Mouse (Mus musculus) embryonic facial prominence, embryonic 15.5 days (tissue): ENCODE results near the gene Ncoa5. TPM values are rescaled to one million over a fixed set of nuclear protein-coding genes. Genes with fewer than 3 reads are reported as not detected.

ENCODE experiments used
- ATAC-seq: fragments of 200-750 bp; cut with Nextera tagmentation; 2 replicates; pipeline ENCODE4 v1.8.0; 2017; ENCODE audit warnings: low read depth, moderate TSS enrichment; ENCODE audit not compliant: insufficient number of reproducible peaks, low FRiP score, low TSS enrichment
- H3K27ac ChIP-seq: fragments of 300-500 bp; sonication (generic); replicated peaks from 2 replicates; pipeline ENCODE4 v1.5.1; 2015; ENCODE audit warnings: mild to moderate bottlenecking, inconsistent platforms
- H3K27me3 ChIP-seq: fragments of 300-500 bp; sonication (generic); 2 replicates; pipeline ENCODE4 v1.6.1; 2015; ENCODE audit warnings: inconsistent platforms
- H3K36me3 ChIP-seq: fragments of 300-500 bp; sonication (generic); 2 replicates; pipeline ENCODE4 v1.6.1; 2015; ENCODE audit warnings: mild to moderate bottlenecking, inconsistent platforms
- H3K4me1 ChIP-seq: fragments of 300-500 bp; sonication (generic); 2 replicates; pipeline ENCODE4 v1.6.1; 2015; ENCODE audit warnings: inconsistent platforms
- H3K4me2 ChIP-seq: fragments of 300-500 bp; sonication (generic); replicated peaks from 2 replicates; pipeline ENCODE4 v1.6.1; 2015; ENCODE audit warnings: mild to moderate bottlenecking, inconsistent platforms
- H3K4me3 ChIP-seq: fragments of 300-500 bp; sonication (generic); replicated peaks from 2 replicates; pipeline ENCODE4 v1.5.1; 2015; ENCODE audit warnings: mild to moderate bottlenecking, inconsistent platforms
- H3K9ac ChIP-seq: fragments of 300-500 bp; sonication (generic); 2 replicates; pipeline ENCODE4 v1.6.1; 2015; ENCODE audit warnings: inconsistent platforms
- H3K9me3 ChIP-seq: fragments of 300-500 bp; sonication (generic); replicated peaks from 2 replicates; pipeline ENCODE4 v1.6.1; 2016; ENCODE audit warnings: inconsistent platforms
- WGBS: fragments of 180-500 bp; shearing (Covaris S2); methylation state at CpG from one replicate; pipeline ENCODE4 v1.1.7; 2015; 5-methylcytosine and 5-hydroxymethylcytosine counted together
- polyA plus RNA-seq: library from polyadenylated mRNA; unstranded; fragments of >200 nt; fragmentation: Nextera tagmentation; extraction: Ambion mirVana; gene quantifications from 2 replicates; pipeline ENCODE4 v1.2.1, GENCODE M21; 2015

Gene Ncoa5
- 66.8 and 67.0 TPM in 2 replicates for polyA plus RNA-seq

GRCm38 (mm10) chr2:165034131-165035057 lies at the start of gene Ncoa5:
Ncoa5 (minus strand) TSS chr2:165034867.
- peaks cover 26% of the 10 kb centered on the region for H3K4me1 ChIP-seq
- peak; percentile 96 for ATAC-seq
- no peaks in the 10 kb centered on the region for H3K9me3 ChIP-seq
- H3K4me3 ChIP-seq: peak within 1 kb of the TSS; percentile 74
- H3K4me2 ChIP-seq: peak within 1 kb of the TSS; percentile 66
- no peaks in the 10 kb centered on the region for H3K27me3 ChIP-seq
- peak within 1 kb of the TSS; percentile 78 for H3K27ac ChIP-seq
- under 1% methylated on average over 98 of the region's 111 CpGs for WGBS
- H3K9ac ChIP-seq: peak within 1 kb of the TSS; percentile 81
- H3K36me3 ChIP-seq: no peaks in the 10 kb centered on the region

- Histone ChIP-seq H3K36me3 (no peaks in the 10 kb centered on the region), H3K27me3 (peaks cover 52% of the 10 kb centered on the region), H3K4me2 (no peak overlapping the region), H3K4me3 (no peak overlapping the region), H3K27ac (no peak overlapping the region), H3K4me1 (no peaks in the 10 kb centered on the region), H3K9me3 (no peaks in the 10 kb centered on the region), H3K9ac (no peak overlapping the region)
- WGBS: 15% methylated on average over 7 of the region's 7 CpGs
- no peak for ATAC-seq
Observed at GRCm38 (mm10) chr2:165081257-165081656, 46.6 kb upstream of the Ncoa5 start.

- no peak; the same call in 1 of the 2 replicates for ATAC-seq
- Histone ChIP-seq H3K27ac (no peak overlapping the region), H3K27me3 (peaks cover 58% of the 10 kb centered on the region), H3K36me3 (no peaks in the 10 kb centered on the region), H3K4me3 (no peak overlapping the region), H3K4me1 (no peaks in the 10 kb centered on the region; the same call in 1 of the 2 replicates), H3K9me3 (no peaks in the 10 kb centered on the region), H3K4me2 (no peak overlapping the region), H3K9ac (no peak overlapping the region)
- 18% methylated on average over 9 of the region's 9 CpGs for WGBS
Observed at GRCm38 (mm10) chr2:165080657-165081056, 46.0 kb upstream of the Ncoa5 start.

DNA sequence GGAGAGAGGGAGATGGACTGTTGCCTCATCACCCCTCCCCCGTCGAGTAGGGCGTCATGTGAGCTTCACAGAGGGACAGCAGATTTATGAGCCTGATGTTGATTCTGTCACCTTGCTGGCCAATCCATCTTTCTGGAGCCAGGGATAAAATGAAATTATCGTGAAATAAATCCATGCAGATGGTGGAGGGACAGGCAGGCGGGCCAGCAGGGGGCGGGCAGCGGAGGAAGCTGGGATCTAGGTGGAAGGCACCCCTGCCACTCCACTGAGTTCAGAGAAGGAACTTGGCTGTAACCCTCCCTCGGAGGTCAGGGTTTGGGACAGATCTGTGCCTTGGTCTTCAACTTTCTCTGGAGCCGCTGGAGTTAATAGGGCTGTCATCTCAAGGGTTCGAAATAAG lies 43.9 kb upstream of the Ncoa5 start:
- Histone ChIP-seq H3K27ac (no peak overlapping the region), H3K4me2 (no peak overlapping the region), H3K4me1 (no peaks in the 10 kb centered on the region; the same call in 1 of the 2 replicates), H3K27me3 (peaks cover 77% of the 10 kb centered on the region), H3K36me3 (no peaks in the 10 kb centered on the region), H3K9ac (no peak overlapping the region), H3K4me3 (no peak overlapping the region), H3K9me3 (no peaks in the 10 kb centered on the region)
- ATAC-seq: no peak
- WGBS: 26% methylated on average over 10 of the region's 10 CpGs

DNA sequence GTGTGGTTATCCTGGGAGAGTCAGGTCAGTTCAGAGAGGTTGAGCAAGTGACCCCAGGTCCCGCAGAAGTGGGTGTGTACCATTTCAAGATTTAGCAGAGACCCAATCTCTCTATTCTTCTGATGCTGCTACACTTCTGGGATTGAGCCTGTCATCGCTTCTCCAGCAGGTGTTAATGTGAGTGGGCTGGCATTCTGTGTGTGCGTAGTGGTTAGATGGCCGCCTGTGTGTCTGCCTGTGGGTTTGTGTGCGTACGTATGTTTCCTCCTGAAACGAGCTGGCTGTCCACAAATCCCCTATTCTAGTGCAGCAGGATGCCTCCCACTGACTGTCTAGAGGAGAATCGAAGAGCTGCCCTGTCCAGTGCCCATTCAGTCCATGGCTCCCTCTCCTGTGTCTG lies 43.4 kb upstream of the Ncoa5 start:
- Histone ChIP-seq H3K4me2 (no peak overlapping the region), H3K27me3 (peaks cover 83% of the 10 kb centered on the region), H3K9me3 (no peaks in the 10 kb centered on the region), H3K9ac (no peak overlapping the region), H3K36me3 (no peaks in the 10 kb centered on the region), H3K27ac (no peak overlapping the region), H3K4me1 (peaks cover 4% of the 10 kb centered on the region; the same call in 1 of the 2 replicates), H3K4me3 (no peak overlapping the region)
- no peak for ATAC-seq
- WGBS: 68% methylated on average over 8 of the region's 8 CpGs

- no peaks in the 10 kb centered on the region for H3K36me3 ChIP-seq
- peaks cover 91% of the 10 kb centered on the region for H3K27me3 ChIP-seq
- no peak for ATAC-seq
- H3K4me3 ChIP-seq: no peak overlapping the region
- 10% methylated on average over 9 of the region's 9 CpGs for WGBS
- H3K4me2 ChIP-seq: no peak overlapping the region
- H3K9ac ChIP-seq: no peak overlapping the region
- H3K9me3 ChIP-seq: no peaks in the 10 kb centered on the region
- peaks cover 4% of the 10 kb centered on the region; the same call in 1 of the 2 replicates for H3K4me1 ChIP-seq
- no peak overlapping the region for H3K27ac ChIP-seq
Observed at GRCm38 (mm10) chr2:165077055-165077454, 42.4 kb upstream of the Ncoa5 start.

DNA sequence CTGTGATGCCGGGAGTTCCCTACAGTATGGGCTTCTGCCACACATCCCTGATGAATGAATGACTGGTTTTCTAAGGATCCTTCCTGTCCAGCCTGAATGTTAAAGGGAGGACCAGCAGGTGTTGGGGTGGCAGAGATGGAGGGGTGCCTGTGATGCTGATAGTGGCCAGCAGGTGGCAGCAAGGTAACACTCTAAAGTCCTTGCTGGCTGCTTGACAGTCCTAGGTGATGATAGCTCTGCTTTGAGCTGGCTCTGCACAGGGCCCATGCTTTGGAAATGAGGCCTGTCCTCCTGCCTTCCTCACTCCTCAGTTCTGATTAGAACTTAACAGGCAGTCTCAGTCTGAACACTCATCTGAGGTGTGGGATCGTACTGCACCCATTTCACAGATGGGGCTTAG lies 40.3 kb upstream of the Ncoa5 start:
- Histone ChIP-seq H3K27me3 (peaks cover 88% of the 10 kb centered on the region), H3K27ac (no peak overlapping the region), H3K36me3 (no peaks in the 10 kb centered on the region), H3K9me3 (no peaks in the 10 kb centered on the region), H3K9ac (no peak overlapping the region), H3K4me1 (peaks cover 8% of the 10 kb centered on the region), H3K4me3 (no peak overlapping the region), H3K4me2 (no peak overlapping the region)
- WGBS: 37% methylated on average over 2 of the region's 2 CpGs
- ATAC-seq: no peak

- no peak overlapping the region for H3K9ac ChIP-seq
- H3K9me3 ChIP-seq: no peaks in the 10 kb centered on the region
- 40% methylated on average over 11 of the region's 11 CpGs for WGBS
- H3K4me3 ChIP-seq: no peak overlapping the region
- H3K27me3 ChIP-seq: peaks cover 86% of the 10 kb centered on the region
- ATAC-seq: no peak
- H3K4me2 ChIP-seq: no peak overlapping the region
- no peak overlapping the region for H3K27ac ChIP-seq
- H3K4me1 ChIP-seq: peaks cover 9% of the 10 kb centered on the region
- H3K36me3 ChIP-seq: no peaks in the 10 kb centered on the region
Observed at GRCm38 (mm10) chr2:165074081-165074884, 39.6 kb upstream of the Ncoa5 start.

DNA sequence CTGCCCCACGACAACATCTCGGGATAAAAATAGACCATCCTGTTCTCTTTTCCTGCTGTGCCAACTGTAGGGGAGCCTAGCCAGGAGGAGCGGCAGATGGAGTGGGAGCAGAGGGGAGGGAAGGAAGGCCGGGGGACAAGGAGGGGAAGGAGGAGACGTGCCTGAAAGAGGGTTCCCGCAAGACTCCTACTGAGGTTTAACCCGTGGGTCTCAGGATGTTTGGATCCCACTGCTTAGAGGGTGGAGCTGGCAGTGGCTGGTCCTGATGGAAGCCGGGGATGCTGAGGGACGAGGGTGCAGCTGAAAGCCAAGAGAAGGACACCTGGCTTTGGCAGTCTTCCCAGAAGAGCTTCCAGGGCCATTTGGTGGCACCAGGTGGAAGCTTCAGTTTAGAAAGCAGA lies 38.7 kb upstream of the Ncoa5 start:
- WGBS: 24% methylated on average over 9 of the region's 9 CpGs
- ATAC-seq: no peak
- no peaks in the 10 kb centered on the region for H3K9me3 ChIP-seq
- peaks cover 76% of the 10 kb centered on the region for H3K27me3 ChIP-seq
- no peak overlapping the region for H3K27ac ChIP-seq
- no peak overlapping the region for H3K4me3 ChIP-seq
- H3K4me1 ChIP-seq: peaks cover 9% of the 10 kb centered on the region
- H3K36me3 ChIP-seq: no peaks in the 10 kb centered on the region
- no peak overlapping the region for H3K4me2 ChIP-seq
- H3K9ac ChIP-seq: no peak overlapping the region

DNA sequence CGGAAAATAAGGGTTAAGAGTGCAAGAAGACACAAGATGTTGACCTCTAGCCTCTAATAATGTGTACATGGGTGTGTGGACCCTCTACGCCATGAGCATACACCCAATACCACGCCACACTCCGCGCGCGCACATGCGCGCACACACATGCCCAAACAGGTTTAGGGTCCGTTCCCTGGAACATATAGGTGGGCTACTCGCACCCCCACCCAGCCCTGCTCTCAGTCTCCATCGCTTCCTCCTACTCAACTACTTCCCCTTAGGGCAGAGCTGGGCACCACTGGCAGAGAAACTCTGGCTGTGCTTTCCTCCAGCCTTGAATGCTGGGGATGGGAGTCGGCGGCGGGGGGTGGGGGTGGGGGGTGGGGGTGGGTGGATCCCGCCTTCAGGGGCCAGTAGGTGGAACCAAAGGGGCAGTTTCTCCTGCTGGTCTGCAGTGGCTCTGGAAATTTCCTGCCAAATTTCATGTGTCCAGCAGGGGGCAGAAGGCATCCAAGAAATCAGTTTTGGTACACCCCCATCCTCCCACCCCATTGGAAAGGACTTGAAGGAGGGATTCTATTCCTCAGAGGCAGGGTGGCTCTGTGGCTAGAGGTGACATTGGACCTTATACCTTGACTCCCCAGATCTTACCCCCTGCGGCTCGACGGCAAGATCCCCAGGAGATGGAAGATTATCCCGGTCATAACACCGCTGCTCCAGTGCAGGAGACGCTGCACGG lies 35.6 kb upstream of the Ncoa5 start:
- 0 out of 2 replicates have a peak, but pooled peaks have one; percentile 45 for ATAC-seq
- H3K4me3 ChIP-seq: no peak overlapping the region
- H3K4me2 ChIP-seq: peak overlapping the region; percentile 31; the same call in 1 of the 2 replicates
- peaks cover 9% of the 10 kb centered on the region for H3K4me1 ChIP-seq
- H3K9me3 ChIP-seq: no peaks in the 10 kb centered on the region
- H3K27me3 ChIP-seq: peaks cover 45% of the 10 kb centered on the region
- H3K9ac ChIP-seq: no peak overlapping the region
- WGBS: 15% methylated on average over 23 of the region's 23 CpGs
- H3K36me3 ChIP-seq: no peaks in the 10 kb centered on the region
- no peak overlapping the region for H3K27ac ChIP-seq

- Histone ChIP-seq H3K4me1 (peaks cover 9% of the 10 kb centered on the region), H3K4me3 (no peak overlapping the region), H3K9ac (no peak overlapping the region), H3K27ac (no peak overlapping the region), H3K4me2 (no peak overlapping the region), H3K36me3 (no peaks in the 10 kb centered on the region), H3K27me3 (peaks cover 32% of the 10 kb centered on the region), H3K9me3 (no peaks in the 10 kb centered on the region)
- ATAC-seq: no peak
- WGBS: 54% methylated on average over 2 of the region's 2 CpGs
Observed at GRCm38 (mm10) chr2:165068806-165069205, 34.1 kb upstream of the Ncoa5 start.
